Mouse (Mus musculus): ENCODE results near the gene Fcgbp. TPM values are rescaled to one million over a fixed set of nuclear protein-coding genes. Genes with fewer than 3 reads are reported as not detected.
"Not testable (repeated sequence)": the region's sequence is repeated elsewhere in the genome, so short reads cannot be mapped to it uniquely, and the experiment has no call there.

Gene Fcgbp
- polyA plus RNA-seq, 1 experiment from 2014 or later, result 0.15 TPM

DNA sequence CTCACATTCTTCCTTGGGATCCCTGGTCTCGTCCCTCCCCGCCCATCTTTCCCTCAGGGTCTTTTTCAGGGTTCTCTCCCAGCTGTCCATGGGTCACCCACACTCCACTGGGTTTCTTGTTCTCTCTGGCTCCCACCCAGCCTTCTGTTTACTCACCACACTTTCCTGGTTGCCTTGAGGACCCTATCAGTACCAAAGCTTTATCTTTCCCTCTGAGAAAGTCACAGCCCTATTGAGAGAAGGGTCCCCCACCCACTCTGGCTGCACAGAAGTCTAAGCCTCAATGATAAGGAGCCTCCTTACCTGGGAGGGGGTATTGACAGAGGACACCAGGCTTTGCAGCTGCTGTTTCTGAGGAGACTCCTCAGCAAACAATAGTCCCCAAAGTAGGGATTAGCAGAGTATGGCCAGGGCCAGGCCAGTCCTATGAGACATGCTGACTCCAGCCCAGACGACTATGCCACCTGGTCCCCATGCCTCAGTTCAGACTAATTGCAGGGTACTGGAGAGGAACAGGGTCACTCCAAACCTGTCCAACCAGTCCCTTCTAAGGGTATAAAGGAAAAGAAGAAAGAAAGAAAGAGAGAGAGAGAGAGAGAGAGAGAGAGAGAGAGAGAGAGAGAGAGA lies 1.4 kb upstream of the Fcgbp start:
- no peaks in the 10 kb centered on the region for H3K9me3 ChIP-seq (replicated peaks; ENCODE audit: control insufficient read depth, low read length)

DNA sequence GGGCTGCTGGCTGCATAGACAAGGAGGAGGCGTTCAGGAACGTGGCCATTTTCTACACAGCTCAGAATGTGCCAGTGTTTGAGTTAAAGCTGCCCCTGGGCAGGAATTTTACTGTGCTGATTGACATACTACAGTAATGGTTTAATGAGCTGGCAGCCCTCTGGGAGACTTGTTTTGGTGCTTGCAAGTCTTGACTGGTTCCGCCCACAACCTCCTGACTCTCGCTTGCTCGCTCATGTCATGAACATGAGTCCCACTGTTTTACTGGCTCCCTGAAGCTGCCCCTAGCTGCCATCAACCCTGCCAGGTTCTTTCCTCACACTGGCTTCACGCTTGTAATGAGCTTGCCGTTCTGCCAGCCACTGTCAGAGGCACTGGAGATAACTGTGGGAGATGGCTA lies 13.2 kb downstream of the Fcgbp start:
- no peak for ATAC-seq (replicated peaks; ENCODE audit: insufficient number of reproducible peaks, low FRiP score, low TSS enrichment, low read depth)
- no peak overlapping the region for H3K4me3 ChIP-seq (ENCODE audit: low read depth, low read length)
- H3K4me1 ChIP-seq (ENCODE audit: control insufficient read depth, insufficient read depth, low read length), result no peaks in the 10 kb centered on the region
- H3K9me3 ChIP-seq (replicated peaks; ENCODE audit: control insufficient read depth, low read length), result no peaks in the 10 kb centered on the region
- DNase-seq (ENCODE audit: low spot score), result peak; percentile 21
- H3K27ac ChIP-seq (replicated peaks; ENCODE audit: low read depth, low read length), result no peak overlapping the region
- H3K27me3 ChIP-seq (ENCODE audit: control insufficient read depth, insufficient read depth, low read length), result no peaks in the 10 kb centered on the region
- no peaks in the 10 kb centered on the region for H3K36me3 ChIP-seq (replicated peaks; ENCODE audit: control insufficient read depth, insufficient read depth, low read depth, low read length)
- WGBS, result 78% methylated on average over 7 of the region's 7 CpGs
- H3K4me2 ChIP-seq (ENCODE audit: low read depth, low read length), result no peak overlapping the region
- no peak overlapping the region for H3K9ac ChIP-seq (replicated peaks; ENCODE audit: low read length)

More for the DNA sequence above, 1.4 kb upstream of the Fcgbp start:
- Histone ChIP-seq H3K27ac (replicated peaks; ENCODE audit: low read depth, low read length) (no peak overlapping the region), H3K36me3 (replicated peaks; ENCODE audit: control insufficient read depth, insufficient read depth, low read depth, low read length) (no peaks in the 10 kb centered on the region), H3K4me3 (ENCODE audit: low read depth, low read length) (no peak overlapping the region), H3K9ac (replicated peaks; ENCODE audit: low read length) (no peak overlapping the region), H3K4me2 (ENCODE audit: low read depth, low read length) (no peak overlapping the region), H3K27me3 (ENCODE audit: control insufficient read depth, insufficient read depth, low read length) (no peaks in the 10 kb centered on the region), H3K4me1 (ENCODE audit: control insufficient read depth, insufficient read depth, low read length) (no peaks in the 10 kb centered on the region)
- 38% methylated on average over 3 of the region's 3 CpGs for WGBS
- DNase-seq (ENCODE audit: low spot score) (no peak), ATAC-seq (replicated peaks; ENCODE audit: insufficient number of reproducible peaks, low FRiP score, low TSS enrichment, low read depth) (no peak)

- Histone ChIP-seq H3K27me3 (ENCODE audit: control insufficient read depth, insufficient read depth, low read length) (no peaks in the 10 kb centered on the region), H3K36me3 (replicated peaks; ENCODE audit: control insufficient read depth, insufficient read depth, low read depth, low read length) (no peaks in the 10 kb centered on the region), H3K4me2 (ENCODE audit: low read depth, low read length) (no peak overlapping the region), H3K27ac (replicated peaks; ENCODE audit: low read depth, low read length) (no peak overlapping the region), H3K4me1 (ENCODE audit: control insufficient read depth, insufficient read depth, low read length) (no peaks in the 10 kb centered on the region), H3K9me3 (replicated peaks; ENCODE audit: control insufficient read depth, low read length) (no peaks in the 10 kb centered on the region), H3K4me3 (ENCODE audit: low read depth, low read length) (no peak overlapping the region), H3K9ac (replicated peaks; ENCODE audit: low read length) (no peak overlapping the region)
- no peak for ATAC-seq (replicated peaks; ENCODE audit: insufficient number of reproducible peaks, low FRiP score, low TSS enrichment, low read depth)
- DNase-seq (ENCODE audit: low spot score), result no peak
- 82% methylated on average over 16 of the region's 16 CpGs for WGBS
These were observed 15.2 kb downstream of the Fcgbp start for GRCm38 (mm10) chr7:28086236-28086635.

DNA sequence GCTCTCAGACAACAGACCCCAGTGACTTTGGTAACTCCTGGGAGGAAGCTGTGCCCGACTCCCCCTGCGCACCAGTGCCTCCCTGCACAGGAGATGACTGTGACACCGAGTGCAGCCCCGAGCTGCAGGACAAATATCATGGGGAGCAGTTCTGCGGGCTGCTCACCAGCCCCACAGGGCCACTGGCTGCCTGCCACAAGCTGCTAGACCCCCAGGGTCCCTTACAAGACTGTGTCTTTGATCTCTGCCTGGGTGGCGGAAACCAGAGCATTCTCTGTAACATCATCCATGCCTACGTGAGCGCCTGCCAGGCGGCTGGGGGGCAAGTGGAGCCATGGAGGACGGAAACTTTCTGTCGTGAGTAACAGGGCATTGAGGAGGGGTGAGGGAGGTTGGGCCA lies 22.5 kb downstream of the Fcgbp start:
- ATAC-seq (replicated peaks; ENCODE audit: insufficient number of reproducible peaks, low FRiP score, low TSS enrichment, low read depth) (no peak), DNase-seq (ENCODE audit: low spot score) (no peak)
- H3K36me3 ChIP-seq (replicated peaks; ENCODE audit: control insufficient read depth, insufficient read depth, low read depth, low read length), result no peaks in the 10 kb centered on the region
- H3K9me3 ChIP-seq (replicated peaks; ENCODE audit: control insufficient read depth, low read length), result no peaks in the 10 kb centered on the region
- H3K27me3 ChIP-seq (ENCODE audit: control insufficient read depth, insufficient read depth, low read length), result no peaks in the 10 kb centered on the region
- H3K27ac ChIP-seq (replicated peaks; ENCODE audit: low read depth, low read length), result no peak overlapping the region
- no peak overlapping the region for H3K9ac ChIP-seq (replicated peaks; ENCODE audit: low read length)
- WGBS, result 43% methylated on average over 11 of the region's 11 CpGs
- no peak overlapping the region for H3K4me3 ChIP-seq (ENCODE audit: low read depth, low read length)
- H3K4me1 ChIP-seq (ENCODE audit: control insufficient read depth, insufficient read depth, low read length), result no peaks in the 10 kb centered on the region; the same call in 1 of the 2 replicates
- no peak overlapping the region for H3K4me2 ChIP-seq (ENCODE audit: low read depth, low read length)

DNA sequence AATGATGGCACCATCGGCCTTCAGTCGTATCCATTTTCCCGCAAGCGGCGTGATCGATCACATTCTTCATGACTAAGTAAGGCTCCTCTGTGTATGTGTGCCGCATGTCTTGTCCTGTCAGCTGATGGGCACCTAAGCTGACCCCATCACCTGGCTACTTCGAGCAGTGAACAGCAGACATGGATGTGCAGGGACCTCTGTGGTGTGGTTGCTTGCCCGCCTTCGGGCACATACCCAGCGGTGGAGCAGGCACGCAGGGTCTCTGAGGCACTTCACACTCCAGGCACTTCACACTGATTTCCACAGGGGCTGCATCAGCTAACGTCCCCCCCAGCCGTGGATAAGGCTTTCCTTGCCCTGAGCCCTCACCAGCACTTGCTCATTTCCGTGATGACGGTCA lies 28.1 kb downstream of the Fcgbp start:
- no peak overlapping the region for H3K4me2 ChIP-seq (ENCODE audit: low read depth, low read length)
- no peaks in the 10 kb centered on the region for H3K9me3 ChIP-seq (replicated peaks; ENCODE audit: control insufficient read depth, low read length)
- H3K27ac ChIP-seq (replicated peaks; ENCODE audit: low read depth, low read length), result no peak overlapping the region
- WGBS, result 92% methylated on average over 16 of the region's 16 CpGs
- H3K36me3 ChIP-seq (replicated peaks; ENCODE audit: control insufficient read depth, insufficient read depth, low read depth, low read length), result no peaks in the 10 kb centered on the region
- no peak for DNase-seq (ENCODE audit: low spot score)
- no peaks in the 10 kb centered on the region for H3K4me1 ChIP-seq (ENCODE audit: control insufficient read depth, insufficient read depth, low read length)
- no peaks in the 10 kb centered on the region for H3K27me3 ChIP-seq (ENCODE audit: control insufficient read depth, insufficient read depth, low read length)
- no peak overlapping the region for H3K4me3 ChIP-seq (ENCODE audit: low read depth, low read length)
- ATAC-seq (replicated peaks; ENCODE audit: insufficient number of reproducible peaks, low FRiP score, low TSS enrichment, low read depth), result no peak
- no peak overlapping the region for H3K9ac ChIP-seq (replicated peaks; ENCODE audit: low read length)

GRCm38 (mm10) chr7:28100596-28101590 lies 29.9 kb downstream of the Fcgbp start:
- ATAC-seq (replicated peaks; ENCODE audit: insufficient number of reproducible peaks, low FRiP score, low TSS enrichment, low read depth) (no peak), DNase-seq (ENCODE audit: low spot score) (peak; percentile 14)
- H3K9me3 ChIP-seq (replicated peaks; ENCODE audit: control insufficient read depth, low read length), result no peaks in the 10 kb centered on the region
- H3K9ac ChIP-seq (replicated peaks; ENCODE audit: low read length), result no peak overlapping the region
- no peaks in the 10 kb centered on the region; the same call in 1 of the 2 replicates for H3K27me3 ChIP-seq (ENCODE audit: control insufficient read depth, insufficient read depth, low read length)
- H3K4me2 ChIP-seq (ENCODE audit: low read depth, low read length), result no peak overlapping the region
- no peak overlapping the region for H3K4me3 ChIP-seq (ENCODE audit: low read depth, low read length)
- no peak overlapping the region for H3K27ac ChIP-seq (replicated peaks; ENCODE audit: low read depth, low read length)
- WGBS, result 63% methylated on average over 17 of the region's 17 CpGs
- no peaks in the 10 kb centered on the region for H3K4me1 ChIP-seq (ENCODE audit: control insufficient read depth, insufficient read depth, low read length)
- H3K36me3 ChIP-seq (replicated peaks; ENCODE audit: control insufficient read depth, insufficient read depth, low read depth, low read length), result no peaks in the 10 kb centered on the region

DNA sequence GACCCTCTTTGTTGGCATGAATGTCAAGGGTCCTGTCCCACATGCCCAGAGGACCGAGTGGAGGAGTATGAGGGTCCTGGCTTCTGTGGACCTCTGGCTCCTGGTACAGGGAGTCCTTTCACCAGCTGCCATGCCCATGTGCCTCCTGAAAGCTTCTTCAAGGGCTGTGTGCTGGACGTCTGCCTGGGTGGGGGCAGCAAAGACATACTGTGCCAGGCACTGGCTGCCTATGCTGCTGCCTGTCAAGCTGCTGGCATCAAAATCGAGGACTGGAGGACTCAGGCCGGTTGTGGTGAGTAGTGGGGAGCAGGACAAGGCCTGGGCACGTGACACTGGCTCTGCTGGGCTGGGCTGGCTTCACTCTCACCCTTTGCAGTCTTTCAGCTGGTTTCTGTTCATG lies 31.9 kb downstream of the Fcgbp start:
- H3K4me1 ChIP-seq (ENCODE audit: control insufficient read depth, insufficient read depth, low read length); H3K4me2 ChIP-seq (ENCODE audit: low read depth, low read length); ATAC-seq (replicated peaks; ENCODE audit: insufficient number of reproducible peaks, low FRiP score, low TSS enrichment, low read depth); H3K9me3 ChIP-seq (replicated peaks; ENCODE audit: control insufficient read depth, low read length); DNase-seq (ENCODE audit: low spot score); H3K9ac ChIP-seq (replicated peaks; ENCODE audit: low read length); H3K36me3 ChIP-seq (replicated peaks; ENCODE audit: control insufficient read depth, insufficient read depth, low read depth, low read length); H3K4me3 ChIP-seq (ENCODE audit: low read depth, low read length); H3K27ac ChIP-seq (replicated peaks; ENCODE audit: low read depth, low read length); H3K27me3 ChIP-seq (ENCODE audit: control insufficient read depth, insufficient read depth, low read length): not testable (repeated sequence)
- WGBS, result 53% methylated on average over 5 of the region's 5 CpGs

- Histone ChIP-seq H3K9ac (replicated peaks; ENCODE audit: low read length) (no peak overlapping the region), H3K4me2 (ENCODE audit: low read depth, low read length) (peak overlapping the region; percentile 34; the same call in 1 of the 2 replicates), H3K27ac (replicated peaks; ENCODE audit: low read depth, low read length) (no peak overlapping the region), H3K27me3 (ENCODE audit: control insufficient read depth, insufficient read depth, low read length) (no peaks in the 10 kb centered on the region; the same call in 1 of the 2 replicates), H3K9me3 (replicated peaks; ENCODE audit: control insufficient read depth, low read length) (no peaks in the 10 kb centered on the region), H3K4me1 (ENCODE audit: control insufficient read depth, insufficient read depth, low read length) (no peaks in the 10 kb centered on the region), H3K4me3 (ENCODE audit: low read depth, low read length) (0 out of 2 replicates have a peak overlapping the region, but pooled peaks have one; percentile 8), H3K36me3 (replicated peaks; ENCODE audit: control insufficient read depth, insufficient read depth, low read depth, low read length) (no peaks in the 10 kb centered on the region)
- ATAC-seq (replicated peaks; ENCODE audit: insufficient number of reproducible peaks, low FRiP score, low TSS enrichment, low read depth) (0 out of 2 replicates have a peak, but pooled peaks have one; percentile 49), DNase-seq (ENCODE audit: low spot score) (peak; percentile 56)
- 4% methylated on average over 23 of the region's 23 CpGs for WGBS
These were observed 33.6 kb downstream of the Fcgbp start for GRCm38 (mm10) chr7:28104670-28105069.

All from embryonic facial prominence, embryonic 11.5 days (tissue).